7 mouse cellular contexts compared by ENCODE assay signal in genomic region chr1:84839309-84840017, GRCm38 (mm10). TPM values are rescaled to one million over a fixed set of nuclear protein-coding genes. Genes with fewer than 3 reads are reported as not detected.
DNase-seq lines count a peak whose midpoint lies in the region; ATAC-seq lines count a peak whose summit lies in the region.

Gene Fbxo36 (plus strand): TSS chr1:84839841.

- peak; percentile 88 for ATAC-seq in embryonic facial prominence, embryonic 12.5 days (ENCODE audit: insufficient number of reproducible peaks, insufficient read depth, low FRiP score, low TSS enrichment)
- ATAC-seq in limb, embryonic 11.5 days (ENCODE audit: insufficient number of reproducible peaks, low FRiP score, low TSS enrichment, low read depth) = peak; percentile 87
- peak; percentile 89 for ATAC-seq in midbrain, embryonic 14.5 days (ENCODE audit: low FRiP score, low TSS enrichment)

- H3K9ac ChIP-seq in embryonic facial prominence, embryonic 12.5 days = peak within 1 kb of the TSS; percentile 96
- peak within 1 kb of the TSS; percentile 92 for H3K9ac ChIP-seq in limb, embryonic 11.5 days (ENCODE audit: low read length)
- H3K9ac ChIP-seq in midbrain, embryonic 14.5 days (replicated peaks; ENCODE audit: low read length) = peak within 1 kb of the TSS; percentile 80

- no peaks in the 10 kb centered on the region for H3K27me3 ChIP-seq in embryonic facial prominence, embryonic 12.5 days
- no peaks in the 10 kb centered on the region for H3K27me3 ChIP-seq in limb, embryonic 11.5 days (ENCODE audit: control insufficient read depth, insufficient read depth, low read length)
- no peaks in the 10 kb centered on the region for H3K27me3 ChIP-seq in midbrain, embryonic 14.5 days (ENCODE audit: control insufficient read depth, insufficient read depth, low read length)

- peak within 1 kb of the TSS; percentile 97 for H3K27ac ChIP-seq in embryonic facial prominence, embryonic 12.5 days
- peak within 1 kb of the TSS; percentile 86 for H3K27ac ChIP-seq in limb, embryonic 11.5 days (replicated peaks; ENCODE audit: low read depth, low read length)
- H3K27ac ChIP-seq in midbrain, embryonic 14.5 days (replicated peaks; ENCODE audit: low read depth, low read length) = peak within 1 kb of the TSS; percentile 98

- peak within 1 kb of the TSS; percentile 74 for H3K4me2 ChIP-seq in embryonic facial prominence, embryonic 12.5 days (replicated peaks)
- peak within 1 kb of the TSS; percentile 63 for H3K4me2 ChIP-seq in limb, embryonic 11.5 days (ENCODE audit: low read depth, severe bottlenecking)
- H3K4me2 ChIP-seq in midbrain, embryonic 14.5 days (ENCODE audit: low read length) = peak within 1 kb of the TSS; percentile 79

- WGBS in embryonic facial prominence, embryonic 12.5 days = under 1% methylated on average over 47 of the region's 54 CpGs
- WGBS in limb, embryonic 11.5 days = under 1% methylated on average over 52 of the region's 54 CpGs
- WGBS in midbrain, embryonic 14.5 days = under 1% methylated on average over 53 of the region's 54 CpGs

- H3K4me1 ChIP-seq in embryonic facial prominence, embryonic 12.5 days = peaks cover 3% of the 10 kb centered on the region
- no peaks in the 10 kb centered on the region for H3K4me1 ChIP-seq in limb, embryonic 11.5 days (ENCODE audit: control insufficient read depth, insufficient read depth, low read length)
- H3K4me1 ChIP-seq in midbrain, embryonic 14.5 days (ENCODE audit: control insufficient read depth, insufficient read depth, low read length) = peaks cover 25% of the 10 kb centered on the region

- peak within 1 kb of the TSS; percentile 93 for H3K4me3 ChIP-seq in embryonic facial prominence, embryonic 12.5 days
- peak within 1 kb of the TSS; percentile 90 for H3K4me3 ChIP-seq in limb, embryonic 11.5 days (ENCODE audit: low read depth, low read length)
- H3K4me3 ChIP-seq in midbrain, embryonic 14.5 days (replicated peaks; ENCODE audit: low read depth, low read length) = peak within 1 kb of the TSS; percentile 80

- H3K9me3 ChIP-seq in embryonic facial prominence, embryonic 12.5 days = no peaks in the 10 kb centered on the region
- no peaks in the 10 kb centered on the region for H3K9me3 ChIP-seq in limb, embryonic 11.5 days (ENCODE audit: control insufficient read depth, low read length)
- H3K9me3 ChIP-seq in midbrain, embryonic 14.5 days (ENCODE audit: control insufficient read depth, low read length) = no peaks in the 10 kb centered on the region

- H3K36me3 ChIP-seq in embryonic facial prominence, embryonic 12.5 days = no peaks in the 10 kb centered on the region
- no peaks in the 10 kb centered on the region for H3K36me3 ChIP-seq in limb, embryonic 11.5 days (ENCODE audit: control insufficient read depth, insufficient read depth, low read length)
- 0 out of 2 replicates have a peak, but pooled peaks cover 4% of the 10 kb centered on the region for H3K36me3 ChIP-seq in midbrain, embryonic 14.5 days (ENCODE audit: control insufficient read depth, insufficient read depth, low read length)

- DNase-seq in adrenal gland, postnatal 25 days = peak; percentile 93
- DNase-seq in heart, adult 11 months = peak; percentile 99
- DNase-seq in kidney, adult 18-20 months = peak; percentile 93
- peak; percentile 92 for DNase-seq in limb, embryonic 11.5 days (ENCODE audit: low spot score)
- DNase-seq in midbrain, embryonic 14.5 days = peak; percentile 95
- DNase-seq in spleen, adult 18-20 months = peak; percentile 82 to 93

RNA-seq across cellular contexts. Expression of gene Fbxo36, which starts in this region (rescaled TPM):
- 9.8 and 13.5 TPM in 2 replicates for total RNA-seq in adrenal gland, postnatal 25 days (2021)
- 7.7 and 9.1 TPM in 2 replicates for polyA plus RNA-seq in embryonic facial prominence, embryonic 12.5 days (2016; fragmentation: Nextera tagmentation; extraction: Ambion mirVana)
- polyA plus RNA-seq in limb, embryonic 11.5 days (2014; fragmentation: Nextera tagmentation; extraction: Ambion mirVana) = 6.5 and 7.1 TPM in 2 replicates
- 4.0 and 6.3 TPM in 2 replicates for polyA plus RNA-seq in midbrain, embryonic 14.5 days (2014; fragmentation: Nextera tagmentation; extraction: Ambion mirVana)

Comparison
In these comparisons a context has a peak if more than half of its experiments do, and no peak if none do; other contexts are left out.
1. Peak in every context shown above with its lines: DNase-seq, ATAC-seq, H3K4me3 ChIP-seq and H3K27ac ChIP-seq.